ENCODE assay signal across 8 mouse cellular contexts in genomic region chr12:17544209-17545106, GRCm38 (mm10). TPM values are rescaled to one million over a fixed set of nuclear protein-coding genes. Genes with fewer than 3 reads are reported as not detected.
DNase-seq lines count a peak whose midpoint lies in the region; ATAC-seq and TF ChIP-seq lines count a peak whose summit lies in the region.

Gene Odc1 (plus strand): TSS chr12:17544794.

- peak within 1 kb of the TSS; percentile 83 for H3K4me2 ChIP-seq in forebrain, embryonic 13.5 days
- H3K4me2 ChIP-seq in neural tube, embryonic 15.5 days: peak within 1 kb of the TSS; percentile 77

- peaks cover 30% of the 10 kb centered on the region for H3K4me1 ChIP-seq in E14TG2a.4 (replicated peaks; ENCODE audit: low read depth, low read length)
- H3K4me1 ChIP-seq in forebrain, embryonic 13.5 days: peaks cover 28% of the 10 kb centered on the region
- H3K4me1 ChIP-seq in neural tube, embryonic 15.5 days: peaks cover 25% of the 10 kb centered on the region

- H3K27me3 ChIP-seq in E14TG2a.4 (ENCODE audit: insufficient read depth, low read length): 0 out of 2 replicates have a peak, but pooled peaks cover 4% of the 10 kb centered on the region
- no peaks in the 10 kb centered on the region for H3K27me3 ChIP-seq in forebrain, embryonic 13.5 days
- 0 out of 2 replicates have a peak, but pooled peaks cover 2% of the 10 kb centered on the region for H3K27me3 ChIP-seq in neural tube, embryonic 15.5 days (replicated peaks)

- peak within 1 kb of the TSS; percentile 99 for H3K9ac ChIP-seq in forebrain, embryonic 13.5 days
- H3K9ac ChIP-seq in neural tube, embryonic 15.5 days (replicated peaks): peak within 1 kb of the TSS; percentile 79

- peak within 1 kb of the TSS; percentile 89 for H3K27ac ChIP-seq in forebrain, embryonic 13.5 days
- H3K27ac ChIP-seq in neural tube, embryonic 15.5 days (replicated peaks): peak within 1 kb of the TSS; percentile 91

- peak; percentile 91 for DNase-seq in c-Kit-positive CD71-positive TER-119-positive erythroid progenitor cells, embryonic 14.5 days (ENCODE audit: low spot score)
- peak; percentile 98 for DNase-seq in heart, postnatal 10 days
- DNase-seq in layer of hippocampus, adult 11-12 months (ENCODE audit: low spot score): peak; percentile 97
- DNase-seq in lung, adult 18-20 months: peak; percentile 96 to 98
- peak; percentile 96 for DNase-seq in testis, postnatal 14 days (ENCODE audit: low spot score)

- no peak for TF ChIP-seq CTCF in E14TG2a.4 (conservative IDR thresholded peaks at IDR 0.05; ENCODE audit: low read length)

- peak within 1 kb of the TSS; percentile 93 for H3K4me3 ChIP-seq in E14TG2a.4 (replicated peaks; ENCODE audit: low read length)
- peak within 1 kb of the TSS; percentile 91 for H3K4me3 ChIP-seq in forebrain, embryonic 13.5 days
- peak within 1 kb of the TSS; percentile 97 for H3K4me3 ChIP-seq in neural tube, embryonic 15.5 days (replicated peaks)

- peaks cover 37% of the 10 kb centered on the region for H3K36me3 ChIP-seq in E14TG2a.4 (ENCODE audit: insufficient read depth, low read length)
- peaks cover 26% of the 10 kb centered on the region for H3K36me3 ChIP-seq in forebrain, embryonic 13.5 days (ENCODE audit: poor library complexity, severe bottlenecking)
- H3K36me3 ChIP-seq in neural tube, embryonic 15.5 days: peaks cover 23% of the 10 kb centered on the region

- WGBS in forebrain, embryonic 13.5 days: 1% methylated on average over 70 of the region's 98 CpGs
- under 1% methylated on average over 55 of the region's 98 CpGs for WGBS in neural tube, embryonic 15.5 days

- intact Hi-C loops in heart, postnatal 10 days (cut with DNase I): loop anchor here (2.0 kb wide), 1 partner anchor 104 kb away; no protein-coding TSS in a partner anchor

- peaks cover 43% of the 10 kb centered on the region for H3K9me3 ChIP-seq in E14TG2a.4 (ENCODE audit: low read length)
- no peaks in the 10 kb centered on the region for H3K9me3 ChIP-seq in forebrain, embryonic 13.5 days (replicated peaks)
- no peaks in the 10 kb centered on the region for H3K9me3 ChIP-seq in neural tube, embryonic 15.5 days (replicated peaks)

- ATAC-seq in forebrain, embryonic 13.5 days: peak; percentile 96
- ATAC-seq in neural tube, embryonic 15.5 days (ENCODE audit: low FRiP score): peak; percentile 97

RNA-seq across cellular contexts. Expression of gene Odc1, which starts in this region (rescaled TPM):
- polyA plus RNA-seq in forebrain, embryonic 13.5 days (2015; fragmentation: Nextera tagmentation; extraction: Ambion mirVana): 236 and 267 TPM in 2 replicates
- 10 to 100 TPM; 82.0 to 90.0 TPM for total RNA-seq in heart, postnatal 10 days (2021)
- polyA plus RNA-seq in neural tube, embryonic 15.5 days (2015; fragmentation: Nextera tagmentation; extraction: Ambion mirVana): 104 and 117 TPM in 2 replicates

Comparison
In these comparisons a context has a peak if more than half of its experiments do, and no peak if none do; other contexts are left out.
1. Peak in every context shown above with its lines: DNase-seq, ATAC-seq, H3K4me3 ChIP-seq and H3K27ac ChIP-seq.